Mouse (Mus musculus): ENCODE data around the gene Colgalt1. TPM values are rescaled to one million over a fixed set of nuclear protein-coding genes. Genes with fewer than 3 reads are reported as not detected.

Colgalt1 gene
- polyA plus RNA-seq, 1 experiment from 2014 or later = 84.4 TPM

- WGBS = under 1% methylated on average over 51 of the region's 51 CpGs
- peak overlapping the region; percentile 36 for H3K9ac ChIP-seq (ENCODE audit: low read length)
- peak overlapping the region; percentile 50 for H3K4me3 ChIP-seq (ENCODE audit: low read depth, low read length)
- H3K4me1 ChIP-seq (replicated peaks; ENCODE audit: control insufficient read depth, insufficient read depth, low read length) = peaks cover 6% of the 10 kb centered on the region; the same call in 1 of the 2 replicates
- H3K27me3 ChIP-seq (replicated peaks; ENCODE audit: control insufficient read depth, insufficient read depth, low read length) = peaks cover 12% of the 10 kb centered on the region; the same call in 1 of the 2 replicates
- peak; percentile 80 for ATAC-seq (replicated peaks; ENCODE audit: low FRiP score, low TSS enrichment, low read depth)
- H3K4me2 ChIP-seq (ENCODE audit: low read length) = peak overlapping the region; percentile 82
- no peaks in the 10 kb centered on the region for H3K36me3 ChIP-seq (ENCODE audit: control insufficient read depth, insufficient read depth, low read length)
- peak overlapping the region; percentile 73 for H3K27ac ChIP-seq (ENCODE audit: low read depth)
- peak; percentile 99 for DNase-seq (ENCODE audit: low spot score)
- H3K9me3 ChIP-seq (ENCODE audit: control insufficient read depth, low read length) = no peaks in the 10 kb centered on the region
Observed at GRCm38 (mm10) chr8:71569366-71570290, 41.2 kb upstream of the Colgalt1 start.

GRCm38 (mm10) chr8:71570291-71570954 is 40.4 kb upstream of the Colgalt1 start:
- ATAC-seq (replicated peaks; ENCODE audit: low FRiP score, low TSS enrichment, low read depth) (peak; percentile 91), DNase-seq (ENCODE audit: low spot score) (peak; percentile 94)
- Histone ChIP-seq H3K4me1 (replicated peaks; ENCODE audit: control insufficient read depth, insufficient read depth, low read length) (peaks cover 6% of the 10 kb centered on the region; the same call in 1 of the 2 replicates), H3K27ac (ENCODE audit: low read depth) (peak overlapping the region; percentile 73), H3K9me3 (ENCODE audit: control insufficient read depth, low read length) (no peaks in the 10 kb centered on the region), H3K9ac (ENCODE audit: low read length) (peak overlapping the region; percentile 59), H3K4me3 (ENCODE audit: low read depth, low read length) (peak overlapping the region; percentile 50), H3K36me3 (ENCODE audit: control insufficient read depth, insufficient read depth, low read length) (no peaks in the 10 kb centered on the region), H3K4me2 (ENCODE audit: low read length) (peak overlapping the region; percentile 82), H3K27me3 (replicated peaks; ENCODE audit: control insufficient read depth, insufficient read depth, low read length) (peaks cover 12% of the 10 kb centered on the region; the same call in 1 of the 2 replicates)
- WGBS = 1% methylated on average over 41 of the region's 41 CpGs

DNA sequence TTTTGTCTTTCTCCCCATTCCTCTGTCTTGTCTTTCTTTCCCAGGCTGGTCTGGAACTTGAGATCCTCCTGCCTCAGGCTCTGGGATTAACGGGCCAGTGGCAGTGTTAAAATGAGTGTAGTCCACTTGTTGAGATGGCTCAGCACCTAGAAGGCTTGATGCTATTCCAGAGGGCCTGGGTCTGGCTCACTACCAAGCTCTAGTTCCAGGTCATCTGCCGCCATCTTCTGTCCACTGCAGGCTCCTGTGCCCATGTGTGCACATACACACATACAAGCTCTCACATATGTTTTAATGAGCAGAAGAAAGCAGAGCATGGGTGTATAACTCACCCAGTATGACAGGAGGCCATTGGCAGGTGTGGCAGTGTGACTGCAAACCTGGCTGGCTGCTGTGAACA is 38.7 kb upstream of the Colgalt1 start:
- no peak overlapping the region for H3K27ac ChIP-seq (ENCODE audit: low read depth)
- no peak overlapping the region for H3K4me2 ChIP-seq (ENCODE audit: low read length)
- peaks cover 6% of the 10 kb centered on the region; the same call in 1 of the 2 replicates for H3K4me1 ChIP-seq (replicated peaks; ENCODE audit: control insufficient read depth, insufficient read depth, low read length)
- H3K4me3 ChIP-seq (ENCODE audit: low read depth, low read length) = no peak overlapping the region
- no peaks in the 10 kb centered on the region for H3K9me3 ChIP-seq (ENCODE audit: control insufficient read depth, low read length)
- 0 out of 2 replicates have a peak, but pooled peaks cover 2% of the 10 kb centered on the region for H3K27me3 ChIP-seq (replicated peaks; ENCODE audit: control insufficient read depth, insufficient read depth, low read length)
- ATAC-seq (replicated peaks; ENCODE audit: low FRiP score, low TSS enrichment, low read depth) = no peak
- H3K9ac ChIP-seq (ENCODE audit: low read length) = no peak overlapping the region
- no peaks in the 10 kb centered on the region for H3K36me3 ChIP-seq (ENCODE audit: control insufficient read depth, insufficient read depth, low read length)
- no peak for DNase-seq (ENCODE audit: low spot score)
- WGBS = 86% methylated on average over 2 of the region's 2 CpGs

GRCm38 (mm10) chr8:71572847-71573633 is 37.8 kb upstream of the Colgalt1 start:
- Histone ChIP-seq H3K9me3 (ENCODE audit: control insufficient read depth, low read length) (no peaks in the 10 kb centered on the region), H3K27ac (ENCODE audit: low read depth) (no peak overlapping the region), H3K9ac (ENCODE audit: low read length) (no peak overlapping the region), H3K4me3 (ENCODE audit: low read depth, low read length) (no peak overlapping the region), H3K4me1 (replicated peaks; ENCODE audit: control insufficient read depth, insufficient read depth, low read length) (peaks cover 6% of the 10 kb centered on the region; the same call in 1 of the 2 replicates), H3K27me3 (replicated peaks; ENCODE audit: control insufficient read depth, insufficient read depth, low read length) (0 out of 2 replicates have a peak, but pooled peaks cover 2% of the 10 kb centered on the region), H3K36me3 (ENCODE audit: control insufficient read depth, insufficient read depth, low read length) (no peaks in the 10 kb centered on the region), H3K4me2 (ENCODE audit: low read length) (no peak overlapping the region)
- DNase-seq (ENCODE audit: low spot score) = no peak
- no peak for ATAC-seq (replicated peaks; ENCODE audit: low FRiP score, low TSS enrichment, low read depth)
- WGBS = 84% methylated on average over 9 of the region's 9 CpGs

DNA sequence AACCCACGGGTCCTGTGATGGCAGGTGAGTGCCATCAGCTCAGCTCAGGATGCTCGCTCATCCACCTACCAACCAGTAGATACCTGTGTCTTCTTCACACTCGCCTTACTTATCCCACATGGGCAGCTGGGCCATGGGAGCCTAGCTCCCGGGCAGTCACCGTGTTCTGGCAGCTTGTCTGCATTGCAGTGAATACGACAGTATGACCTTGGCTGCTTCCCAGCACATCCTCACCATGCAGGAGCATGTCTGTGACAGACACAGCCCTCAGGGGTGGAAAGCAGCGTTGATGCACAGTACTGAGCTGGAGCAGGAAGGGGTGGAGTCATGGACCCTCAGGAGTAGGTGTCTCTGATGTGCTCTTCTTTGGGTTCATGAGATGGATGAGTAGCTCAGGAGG is 36.4 kb upstream of the Colgalt1 start:
- H3K27me3 ChIP-seq (replicated peaks; ENCODE audit: control insufficient read depth, insufficient read depth, low read length) = no peaks in the 10 kb centered on the region

DNA sequence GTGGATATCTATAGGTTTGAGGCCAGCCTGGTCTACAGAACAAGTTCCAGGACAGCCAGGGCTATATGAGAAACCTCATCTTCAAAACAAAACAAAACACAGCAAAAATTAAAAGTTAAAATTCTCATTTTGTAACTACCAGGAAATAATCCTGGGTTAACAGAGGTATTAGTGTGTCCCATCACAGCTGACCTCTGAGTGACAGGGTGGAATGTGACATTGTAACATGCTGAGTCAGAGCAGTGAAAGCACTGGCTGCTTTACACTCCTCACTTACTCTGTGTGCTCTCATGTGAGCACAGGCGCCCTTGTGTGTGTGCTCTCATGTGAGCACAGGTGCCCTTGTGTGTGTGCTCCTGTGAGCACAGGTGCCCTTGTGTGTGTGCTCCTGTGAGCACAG is 35.8 kb upstream of the Colgalt1 start:
- Histone ChIP-seq H3K4me2 (ENCODE audit: low read length) (no peak overlapping the region), H3K9me3 (ENCODE audit: control insufficient read depth, low read length) (no peaks in the 10 kb centered on the region), H3K4me3 (ENCODE audit: low read depth, low read length) (no peak overlapping the region), H3K9ac (ENCODE audit: low read length) (no peak overlapping the region), H3K27ac (ENCODE audit: low read depth) (no peak overlapping the region), H3K27me3 (replicated peaks; ENCODE audit: control insufficient read depth, insufficient read depth, low read length) (no peaks in the 10 kb centered on the region), H3K36me3 (ENCODE audit: control insufficient read depth, insufficient read depth, low read length) (no peaks in the 10 kb centered on the region), H3K4me1 (replicated peaks; ENCODE audit: control insufficient read depth, insufficient read depth, low read length) (peaks cover 6% of the 10 kb centered on the region; the same call in 1 of the 2 replicates)
- ATAC-seq (replicated peaks; ENCODE audit: low FRiP score, low TSS enrichment, low read depth) (no peak), DNase-seq (ENCODE audit: low spot score) (no peak)
- 68% methylated on average over 1 of the region's 1 CpGs for WGBS

More for the DNA sequence above, 36.4 kb upstream of the Colgalt1 start:
- no peaks in the 10 kb centered on the region for H3K9me3 ChIP-seq (ENCODE audit: control insufficient read depth, low read length)
- ATAC-seq (replicated peaks; ENCODE audit: low FRiP score, low TSS enrichment, low read depth) (no peak), DNase-seq (ENCODE audit: low spot score) (no peak)
- WGBS = 78% methylated on average over 7 of the region's 7 CpGs
- H3K36me3 ChIP-seq (ENCODE audit: control insufficient read depth, insufficient read depth, low read length) = no peaks in the 10 kb centered on the region
- no peak overlapping the region for H3K27ac ChIP-seq (ENCODE audit: low read depth)
- H3K4me2 ChIP-seq (ENCODE audit: low read length) = no peak overlapping the region
- no peak overlapping the region for H3K4me3 ChIP-seq (ENCODE audit: low read depth, low read length)
- no peak overlapping the region for H3K9ac ChIP-seq (ENCODE audit: low read length)
- H3K4me1 ChIP-seq (replicated peaks; ENCODE audit: control insufficient read depth, insufficient read depth, low read length) = peaks cover 6% of the 10 kb centered on the region; the same call in 1 of the 2 replicates

DNA sequence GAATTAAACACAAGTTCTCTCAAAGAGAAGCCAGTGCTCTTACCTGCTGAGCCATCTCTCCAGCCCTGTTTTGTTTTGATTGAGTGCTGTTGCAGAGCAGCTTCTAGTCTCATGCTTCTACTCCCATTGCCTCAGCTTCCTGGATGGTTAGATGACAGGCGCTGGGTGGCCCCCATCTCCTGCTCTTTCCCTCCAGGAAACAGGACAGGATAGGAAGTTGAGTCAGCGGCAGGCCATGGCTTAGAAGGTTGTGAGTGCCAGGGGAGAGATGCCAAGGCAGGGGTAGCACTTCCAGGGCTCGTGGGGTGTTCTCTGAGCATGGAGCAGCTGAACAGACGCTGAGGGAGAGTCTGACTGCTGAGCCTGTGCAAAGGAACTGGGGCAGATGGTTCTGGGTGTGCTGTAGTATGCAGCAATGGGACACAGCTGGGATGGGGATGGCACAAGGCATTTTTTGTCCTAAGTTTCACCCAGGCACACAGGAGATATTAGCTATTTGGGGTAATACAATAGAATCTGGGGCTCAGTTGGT is 32.9 kb upstream of the Colgalt1 start:
- H3K27me3 ChIP-seq (replicated peaks; ENCODE audit: control insufficient read depth, insufficient read depth, low read length) = no peaks in the 10 kb centered on the region
- WGBS = 73% methylated on average over 4 of the region's 4 CpGs
- H3K4me3 ChIP-seq (ENCODE audit: low read depth, low read length) = no peak overlapping the region
- H3K4me1 ChIP-seq (replicated peaks; ENCODE audit: control insufficient read depth, insufficient read depth, low read length) = no peaks in the 10 kb centered on the region
- ATAC-seq (replicated peaks; ENCODE audit: low FRiP score, low TSS enrichment, low read depth) (no peak), DNase-seq (ENCODE audit: low spot score) (no peak)
- H3K4me2 ChIP-seq (ENCODE audit: low read length) = no peak overlapping the region
- no peak overlapping the region for H3K9ac ChIP-seq (ENCODE audit: low read length)
- no peaks in the 10 kb centered on the region for H3K36me3 ChIP-seq (ENCODE audit: control insufficient read depth, insufficient read depth, low read length)
- no peaks in the 10 kb centered on the region for H3K9me3 ChIP-seq (ENCODE audit: control insufficient read depth, low read length)
- H3K27ac ChIP-seq (ENCODE audit: low read depth) = no peak overlapping the region

- Histone ChIP-seq H3K4me3 (ENCODE audit: low read depth, low read length) (no peak overlapping the region), H3K9ac (ENCODE audit: low read length) (no peak overlapping the region), H3K4me1 (replicated peaks; ENCODE audit: control insufficient read depth, insufficient read depth, low read length) (no peaks in the 10 kb centered on the region), H3K9me3 (ENCODE audit: control insufficient read depth, low read length) (no peaks in the 10 kb centered on the region), H3K36me3 (ENCODE audit: control insufficient read depth, insufficient read depth, low read length) (0 out of 2 replicates have a peak, but pooled peaks cover 2% of the 10 kb centered on the region), H3K27me3 (replicated peaks; ENCODE audit: control insufficient read depth, insufficient read depth, low read length) (no peaks in the 10 kb centered on the region), H3K27ac (ENCODE audit: low read depth) (no peak overlapping the region), H3K4me2 (ENCODE audit: low read length) (no peak overlapping the region)
- 78% methylated on average over 1 of the region's 1 CpGs for WGBS
- ATAC-seq (replicated peaks; ENCODE audit: low FRiP score, low TSS enrichment, low read depth) (no peak), DNase-seq (ENCODE audit: low spot score) (no peak)
Observed at GRCm38 (mm10) chr8:71579009-71579408, 31.8 kb upstream of the Colgalt1 start.

Measured in intestine, embryonic 14.5 days (tissue).